Mouse (Mus musculus) cerebellum, adult 18-20 months (tissue): Measurements from ENCODE around the gene Gm45902.

Experiments
- DNase-seq, 2 experiments: peaks; one replicate each; pipeline ENCODE4 v3.0.0; 2021

Gm45902 gene

GRCm38 (mm10) chr2:3512552-3513454, at the start of gene Gm45902, which contains the start of the genes Hspa14 and Cdnf:
TSS of gene Gm45902 (minus strand) at chr2:3512790.
TSS of gene Hspa14 (minus strand) at chr2:3512814.
TSS of gene Cdnf (plus strand) at chr2:3513030.
- peak; percentile 94 to 97 for DNase-seq

DNA sequence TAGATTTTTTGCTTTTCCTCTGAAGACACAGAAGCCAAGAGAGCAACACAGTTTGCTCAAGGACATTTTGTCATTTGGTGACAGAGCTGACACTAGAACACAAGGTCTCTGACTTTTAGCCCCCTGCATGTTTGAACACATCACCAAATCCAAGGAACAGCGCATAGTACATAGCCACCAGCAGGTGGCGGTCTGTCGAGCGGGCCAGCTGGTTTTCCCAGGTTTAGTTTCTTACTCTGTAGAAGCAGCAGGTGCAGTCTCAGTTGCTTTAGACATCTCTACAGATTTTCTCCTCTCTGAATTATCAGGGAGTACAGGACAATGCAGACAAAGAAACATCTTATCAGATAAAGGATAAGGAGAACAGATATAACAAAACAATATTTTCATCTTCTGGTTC, 34.0 kb upstream of the Gm45902 start:
- DNase-seq = peak; percentile 62 to 80

- DNase-seq = no peak
Observed at GRCm38 (mm10) chr2:3546055-3546454, 33.5 kb upstream of the Gm45902 start.

DNA sequence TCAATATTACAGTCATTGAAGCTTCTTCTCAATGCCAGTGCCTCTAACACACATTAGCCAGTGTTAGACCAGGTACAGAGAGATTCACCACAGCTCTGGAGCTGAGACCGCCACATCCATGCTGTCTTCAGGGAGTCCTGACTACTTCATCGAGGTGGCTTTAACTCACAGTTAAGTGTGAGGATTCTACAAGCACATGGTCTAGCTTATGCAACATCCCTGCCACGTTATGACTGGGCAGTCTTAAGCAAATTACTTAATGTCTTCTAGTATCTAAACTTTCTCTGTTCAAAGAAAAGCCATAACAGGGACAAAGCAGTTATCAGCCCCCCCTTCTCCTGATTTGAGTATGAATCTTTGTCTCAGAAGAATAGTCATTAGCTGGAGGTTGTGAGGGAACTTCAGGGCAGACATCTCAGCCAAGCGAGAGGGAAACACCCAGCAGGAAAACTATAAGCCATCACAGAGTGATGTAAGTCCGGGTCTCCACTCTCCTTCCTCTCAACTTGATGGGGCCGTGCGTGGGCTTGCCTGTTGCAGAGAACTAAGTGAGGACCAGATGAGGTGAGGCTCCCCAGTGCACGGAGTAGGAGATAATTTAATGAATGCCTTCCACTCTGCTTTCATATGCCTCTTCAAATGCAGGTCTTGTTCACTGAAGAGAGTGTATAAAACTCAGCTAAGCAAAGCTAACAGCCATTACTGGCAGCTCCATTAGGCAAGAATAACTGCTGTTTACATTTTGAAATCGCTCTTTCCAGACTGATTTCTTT, 28.9 kb upstream of the Gm45902 start:
- no peak for DNase-seq

- DNase-seq = no peak
Observed at GRCm38 (mm10) chr2:3526288-3526687, 13.7 kb upstream of the Gm45902 start.

- DNase-seq = no peak
Observed at GRCm38 (mm10) chr2:3522558-3522957, 10.0 kb upstream of the Gm45902 start.

GRCm38 (mm10) chr2:3512076-3512475, 514 bp downstream of the Gm45902 start:
- peak in 1 of 2 experiments; percentile 37 for DNase-seq

- no peak for DNase-seq
Observed at GRCm38 (mm10) chr2:3500886-3501285, 11.7 kb downstream of the Gm45902 start.

DNA sequence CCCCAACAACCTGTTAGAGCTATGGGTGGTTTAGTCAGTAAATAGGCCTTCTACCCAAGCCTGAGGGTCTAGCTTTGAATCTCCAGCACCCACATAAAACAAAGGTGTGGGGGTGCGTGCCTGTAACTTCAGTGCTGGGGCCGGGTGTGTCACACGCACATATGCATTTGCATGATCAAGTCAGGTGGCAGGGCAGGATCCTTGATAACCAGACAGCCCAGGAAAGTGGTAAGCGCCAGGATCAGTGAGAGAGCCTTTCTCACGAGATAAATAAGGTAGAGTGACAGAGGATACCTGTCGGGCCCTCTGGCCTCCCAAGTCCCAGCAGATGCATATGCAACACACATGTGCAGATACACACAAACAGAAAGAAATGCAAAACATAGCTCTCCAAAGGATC, 13.0 kb downstream of the Gm45902 start:
- DNase-seq = no peak

DNA sequence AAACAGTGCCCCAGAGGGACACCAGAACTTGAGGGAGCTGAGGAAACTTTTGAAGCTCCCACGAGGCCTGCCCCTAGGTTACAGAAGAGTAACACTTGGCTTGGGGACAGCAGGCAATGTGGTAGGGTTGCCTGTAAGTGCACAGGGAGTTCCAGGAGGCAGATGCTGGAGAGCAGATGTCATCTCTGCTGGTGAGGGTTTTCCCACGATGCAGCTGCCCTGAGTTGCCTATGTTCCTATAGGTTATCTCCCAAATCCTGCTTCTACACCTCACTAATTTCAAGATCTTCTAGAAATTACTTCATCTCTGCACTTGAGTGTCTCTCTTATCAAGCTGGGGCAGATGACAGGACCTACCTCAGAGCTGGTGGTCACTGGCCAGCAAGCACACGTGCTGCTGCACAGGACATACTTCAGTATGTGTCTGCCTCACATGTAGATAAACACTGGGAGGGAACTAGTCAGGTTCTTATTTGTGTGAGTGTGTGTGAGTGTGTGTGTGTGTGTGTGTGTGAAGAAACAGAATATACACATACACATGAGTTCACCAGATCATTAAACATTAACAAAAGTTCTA, 18.7 kb downstream of the Gm45902 start:
- no peak for DNase-seq

DNA sequence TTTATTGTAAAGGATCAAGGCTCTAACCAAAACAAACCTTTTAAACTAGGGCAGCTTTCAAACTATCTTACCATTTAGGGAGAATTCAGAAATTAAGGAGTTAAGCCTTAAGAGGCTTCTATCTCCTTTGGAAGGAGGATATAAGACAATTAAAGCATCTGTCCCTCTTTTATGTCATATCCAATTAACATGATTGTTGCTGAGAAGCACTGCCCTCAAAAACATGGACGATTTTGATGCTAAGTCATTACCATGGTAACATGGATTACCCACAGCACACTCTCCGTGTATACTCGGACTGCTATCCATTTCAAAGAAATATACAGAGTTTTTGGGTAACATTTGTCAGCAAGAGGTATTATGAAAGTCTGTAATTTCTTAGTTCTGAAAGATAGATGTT, 22.8 kb downstream of the Gm45902 start:
- DNase-seq = no peak

DNA sequence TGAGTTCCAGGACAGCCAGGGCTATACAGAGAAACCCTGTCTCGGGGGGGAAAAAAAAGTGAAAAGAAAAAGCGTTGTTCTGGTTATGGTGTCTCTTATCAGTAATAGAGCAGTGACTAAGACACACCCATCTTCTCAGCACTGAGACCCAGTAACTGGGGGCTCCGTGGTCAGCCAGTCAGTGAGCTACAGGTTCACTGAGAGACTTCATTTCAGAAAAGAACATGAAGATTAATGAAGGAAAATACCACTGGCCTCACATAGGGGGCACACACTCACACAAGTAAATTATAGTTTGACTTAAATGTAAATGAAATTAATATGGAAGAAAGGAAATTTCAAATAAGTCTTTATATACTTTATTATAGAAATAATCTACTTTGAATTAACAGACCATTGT, 32.4 kb downstream of the Gm45902 start:
- no peak for DNase-seq

DNA sequence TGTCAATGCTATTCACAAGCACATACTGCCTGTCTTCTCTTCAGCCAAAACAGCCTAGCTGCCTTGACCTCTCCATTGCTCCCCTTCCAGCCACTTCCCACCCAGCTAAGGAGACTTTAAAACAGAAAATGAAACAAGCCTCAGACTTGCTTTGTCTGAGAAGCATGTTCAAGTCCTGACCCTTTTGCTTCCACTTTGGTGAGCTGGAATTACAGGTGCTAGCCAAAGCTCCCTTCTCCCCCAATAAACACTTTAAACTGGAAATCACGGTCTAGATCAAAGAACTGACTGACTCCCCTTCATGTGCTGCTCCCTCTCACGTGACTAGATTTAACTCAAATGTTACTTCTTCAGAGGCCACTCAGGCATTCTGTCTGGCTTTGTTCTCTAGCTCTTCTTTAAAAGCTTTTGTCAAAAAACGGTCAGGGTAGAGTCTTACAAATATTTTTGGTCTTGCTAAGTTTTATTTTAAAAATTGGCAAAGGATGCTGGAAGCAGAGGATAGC, 36.8 kb downstream of the Gm45902 start:
- DNase-seq = no peak

GRCm38 (mm10) chr2:3474861-3475283, 37.7 kb downstream of the Gm45902 start, which contains the start of gene Suv39h2:
TSS of gene Suv39h2 (minus strand) at chr2:3475031.
- DNase-seq = peak; percentile 95 to 99

DNA sequence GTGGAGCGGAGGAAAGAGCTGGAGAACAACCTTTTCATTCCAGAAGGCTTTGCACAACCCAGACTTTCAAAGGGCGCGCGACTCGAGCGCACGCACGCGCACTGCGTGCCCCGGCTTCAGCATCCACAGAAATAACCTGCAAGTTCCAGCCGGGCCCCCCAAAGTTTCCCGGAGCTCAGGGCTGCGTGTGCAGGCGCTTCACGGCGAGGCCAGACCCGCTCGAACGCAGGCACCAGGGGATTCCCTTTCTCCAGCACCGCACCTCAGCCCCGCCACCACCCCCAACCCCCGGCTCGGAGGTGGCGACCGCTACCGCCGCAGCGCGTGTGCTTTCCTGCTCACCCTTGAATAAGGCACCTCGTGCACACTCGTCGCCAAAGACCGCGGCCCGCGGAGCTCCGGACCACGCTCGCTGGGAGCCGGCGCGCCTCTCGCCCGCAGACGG, 38.2 kb downstream of the Gm45902 start:
- DNase-seq = peak; percentile 63 to 74

DNA sequence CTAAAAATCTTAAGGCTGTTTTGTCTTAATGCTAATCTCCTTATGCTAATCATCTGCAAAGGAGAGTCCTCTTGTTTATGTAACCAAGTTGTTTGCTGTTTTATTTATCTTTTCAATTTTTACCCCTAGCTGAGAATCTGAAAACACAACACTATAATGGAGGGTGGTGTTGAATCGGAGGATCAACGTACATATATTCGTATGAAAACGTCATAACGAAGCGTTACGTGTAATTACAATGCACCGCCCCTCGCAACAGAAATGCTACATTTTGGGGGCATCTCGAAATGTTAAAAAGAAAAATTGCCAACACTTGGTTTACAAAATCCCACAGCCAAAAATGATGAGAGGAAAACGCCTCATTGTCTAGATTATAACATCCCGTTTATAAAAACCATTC, 38.7 kb downstream of the Gm45902 start:
- no peak for DNase-seq

- DNase-seq = no peak
Observed at GRCm38 (mm10) chr2:3456590-3456989, 56.0 kb downstream of the Gm45902 start.
